Mouse (Mus musculus): ENCODE measurements around the gene Bin2.

- TF ChIP-seq CTCF (IDR thresholded peaks at IDR 0.05; ENCODE audit: control insufficient read depth, insufficient read depth, insufficient read length) (no peak), MAX (IDR thresholded peaks at IDR 0.05) (no peak), MYOG (IDR thresholded peaks at IDR 0.05; ENCODE audit: control insufficient read depth, extremely low read depth, insufficient read length) (no peak), USF1 (IDR thresholded peaks at IDR 0.05; ENCODE audit: low read depth) (no peak), MYOD1 (IDR thresholded peaks at IDR 0.05; ENCODE audit: control insufficient read depth, insufficient read length, low read depth) (no peak), CEBPB (IDR thresholded peaks at IDR 0.05; ENCODE audit: low read depth) (no peak), FOSL1 (IDR thresholded peaks at IDR 0.05; ENCODE audit: insufficient read depth, low read length, poor library complexity, severe bottlenecking) (no peak)
Observed at GRCm38 (mm10) chr15:100598287-100598882, 71.0 kb downstream of the Bin2 start.

Measured in C2C12 (cell line).